Mouse (Mus musculus): Measurements from ENCODE around the gene Mea1.

Mea1 gene

DNA sequence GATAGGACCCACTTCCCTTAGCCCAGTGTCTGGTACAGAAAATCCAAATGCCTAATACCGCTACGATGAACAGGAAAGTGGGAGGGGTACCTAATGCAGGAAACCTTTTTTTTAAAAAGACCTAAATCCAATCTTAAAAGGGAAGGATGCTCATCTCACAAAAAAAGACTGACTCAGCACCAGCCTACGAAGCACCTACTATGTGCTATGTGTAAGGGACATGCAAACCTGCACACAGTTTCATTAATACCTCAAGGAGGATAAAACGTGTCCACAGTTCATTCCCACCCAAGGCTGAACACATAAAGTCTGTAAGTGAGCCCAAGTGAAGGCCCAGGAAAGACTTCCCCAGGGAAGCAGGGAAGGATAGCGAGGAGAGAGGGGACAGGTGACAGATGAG lies 23.9 kb downstream of the Mea1 start:
- in situ Hi-C loops (cut with MboI; ENCODE audit: unreplicated experiment in 2 of 2): no loop called here

DNA sequence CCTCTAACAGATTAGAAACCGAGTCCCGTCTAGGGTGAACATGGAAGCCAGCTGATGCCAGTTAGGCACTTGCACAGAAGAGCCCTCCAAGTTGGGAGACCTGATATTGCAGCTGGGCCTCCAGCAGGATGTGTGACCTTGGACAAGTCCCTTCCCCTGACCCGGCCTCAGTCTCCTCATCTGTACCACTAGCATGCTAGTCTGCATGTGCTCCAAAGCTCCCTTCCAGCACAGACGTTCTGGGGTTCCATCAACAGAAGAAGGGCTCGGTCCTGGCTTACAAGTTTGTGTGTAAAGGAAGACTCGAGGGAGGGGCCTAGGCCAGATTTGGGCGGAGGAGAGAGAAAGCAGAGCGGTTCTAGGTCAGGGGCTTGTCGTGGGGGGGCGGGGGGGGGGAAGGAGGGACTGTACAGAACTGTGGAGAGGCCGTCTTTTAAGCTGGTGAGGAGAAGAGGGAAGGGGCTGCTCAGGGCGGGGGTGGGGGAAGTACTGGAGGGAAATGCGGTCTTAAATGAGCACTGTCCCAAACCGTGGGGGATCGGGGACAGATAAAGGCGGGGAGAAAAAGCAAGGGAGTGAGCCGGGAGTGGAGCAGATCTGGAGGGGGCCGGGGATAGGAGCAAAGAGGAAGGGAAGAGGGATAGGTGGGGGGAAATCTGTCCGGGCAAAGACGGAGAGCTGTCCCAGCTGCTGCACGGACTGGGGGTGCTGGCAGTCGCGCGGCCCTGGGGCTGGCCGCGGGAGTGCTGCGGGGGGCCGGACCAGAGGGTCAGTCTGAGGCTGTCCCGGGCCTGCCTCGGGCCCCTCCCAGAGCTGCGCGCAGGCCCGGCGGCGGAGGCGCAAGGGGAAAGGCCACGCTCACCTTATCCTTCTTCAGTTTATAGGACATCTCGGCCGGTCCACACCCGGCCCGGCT lies 25.6 kb downstream of the Mea1 start:
- in situ Hi-C loops (cut with MboI; ENCODE audit: unreplicated experiment in 2 of 2): no loop called here

DNA sequence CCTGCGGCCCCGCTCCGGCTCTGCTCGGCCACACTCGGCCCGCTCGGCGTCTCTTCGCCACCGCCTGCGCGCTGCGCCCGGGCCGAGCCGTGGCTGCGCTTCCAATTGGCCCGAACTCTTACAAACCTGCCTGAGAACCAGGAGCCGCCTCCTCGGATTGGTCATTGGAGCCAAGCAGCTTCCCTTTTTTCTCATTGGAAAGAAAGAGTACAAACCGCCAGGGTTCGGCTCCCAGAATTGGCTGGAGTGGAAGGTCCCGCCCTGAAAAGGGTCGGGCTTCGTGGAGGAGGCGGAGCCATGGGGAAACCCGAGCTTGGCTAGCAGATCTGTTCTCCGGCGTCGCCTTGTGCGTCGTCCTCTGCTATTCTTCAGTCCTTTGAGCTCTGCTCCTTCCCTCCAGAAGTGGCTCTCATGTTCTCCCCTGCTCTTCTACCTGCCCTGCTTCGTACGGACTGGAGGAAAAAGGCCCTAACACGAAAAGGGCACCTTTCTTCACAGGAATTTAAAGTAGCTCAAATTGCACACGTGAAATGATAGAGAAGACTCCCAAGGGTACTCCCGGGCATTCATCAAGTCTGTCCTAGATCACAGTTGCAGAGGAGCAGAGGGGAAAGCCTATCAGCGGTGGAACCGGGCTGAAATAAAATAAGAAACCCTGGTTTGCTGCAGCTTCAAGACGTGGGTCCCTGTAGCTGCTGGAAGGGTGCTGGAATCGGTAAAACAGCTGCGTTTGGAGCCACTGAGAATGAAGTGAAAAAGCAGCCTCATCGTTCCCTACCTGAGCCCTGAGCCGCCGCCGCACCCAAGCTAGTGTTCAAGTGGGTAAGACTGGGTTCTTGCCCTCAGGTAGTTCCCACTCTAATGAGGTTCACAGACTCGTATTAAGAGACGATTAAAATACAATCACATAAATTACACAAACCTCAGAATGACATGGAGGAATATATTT lies 26.6 kb downstream of the Mea1 start, which contains the start of gene Ppp2r5d:
Ppp2r5d (minus strand) TSS at position 225 of the 949 bp plus-strand sequence.
- in situ Hi-C loops (cut with MboI; ENCODE audit: unreplicated experiment in 2 of 2): no loop called here

DNA sequence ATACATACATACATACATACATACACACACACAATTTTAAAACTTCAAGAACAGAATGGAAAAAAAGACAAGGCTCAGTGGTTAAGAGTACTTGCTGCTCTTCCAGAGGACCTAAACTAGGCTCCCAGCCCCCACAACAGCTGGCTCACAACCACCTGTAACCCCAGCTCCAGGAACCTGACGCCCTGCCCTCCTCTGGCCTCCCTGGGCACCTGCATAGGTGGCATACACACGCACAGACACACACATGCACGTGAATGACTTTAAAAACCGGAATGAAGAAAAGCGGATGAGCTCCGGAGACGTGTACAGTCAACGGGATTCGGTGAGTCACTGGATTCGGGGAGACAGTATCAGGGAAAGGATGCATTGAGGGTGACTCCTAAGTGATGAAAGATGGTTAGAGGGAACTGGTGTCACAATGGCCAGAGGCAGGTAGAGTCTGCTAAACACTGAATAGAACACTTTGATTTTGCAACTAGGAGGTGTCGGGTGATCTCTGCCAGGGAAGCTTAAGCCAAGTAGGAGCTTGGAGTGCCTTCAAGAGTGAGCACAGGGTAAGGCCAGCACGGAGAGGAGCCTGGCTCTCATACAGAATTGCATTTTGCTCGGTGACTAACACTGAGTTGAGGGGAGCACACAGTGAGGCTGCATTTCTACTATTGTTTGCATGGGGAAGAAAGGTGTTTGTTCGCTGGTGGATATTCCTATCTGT lies 27.9 kb downstream of the Mea1 start:
- in situ Hi-C loops (cut with MboI; ENCODE audit: unreplicated experiment in 2 of 2): no loop called here

DNA sequence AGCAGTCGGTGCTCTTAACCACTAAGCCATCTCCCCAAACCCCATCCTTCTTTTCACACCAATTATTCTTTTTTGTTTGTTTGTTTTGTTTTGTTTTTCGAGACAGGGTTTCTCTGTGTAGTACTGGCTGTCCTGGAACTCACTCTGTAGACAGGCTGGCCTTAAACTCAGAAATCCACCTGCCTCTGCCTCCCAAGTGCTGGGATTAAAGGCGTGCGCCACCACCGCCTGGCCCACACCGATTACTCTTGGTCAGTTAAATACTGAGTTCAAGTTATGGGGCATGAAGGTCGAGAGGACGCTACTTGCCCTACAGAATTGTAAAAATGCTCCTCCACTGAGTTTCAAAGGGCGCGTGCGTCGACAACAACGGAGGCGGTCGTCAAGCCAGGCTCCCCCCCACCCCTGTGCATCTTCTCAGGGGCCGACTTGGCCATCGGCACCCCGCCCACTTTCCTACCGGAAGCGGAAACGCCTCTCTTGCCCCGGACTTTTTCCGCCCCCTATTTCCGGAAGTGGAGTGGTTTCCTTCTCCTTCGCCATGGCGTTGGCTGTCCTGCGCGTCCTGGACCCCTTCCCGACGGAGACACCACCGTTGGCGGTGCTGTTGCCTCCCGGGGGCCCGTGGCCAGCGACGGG lies 32.5 kb downstream of the Mea1 start, which contains the start of gene Pex6:
Pex6 (plus strand) TSS at position 505 of the 639 bp plus-strand sequence.
- in situ Hi-C loops (cut with MboI; ENCODE audit: unreplicated experiment in 2 of 2): no loop called here

DNA sequence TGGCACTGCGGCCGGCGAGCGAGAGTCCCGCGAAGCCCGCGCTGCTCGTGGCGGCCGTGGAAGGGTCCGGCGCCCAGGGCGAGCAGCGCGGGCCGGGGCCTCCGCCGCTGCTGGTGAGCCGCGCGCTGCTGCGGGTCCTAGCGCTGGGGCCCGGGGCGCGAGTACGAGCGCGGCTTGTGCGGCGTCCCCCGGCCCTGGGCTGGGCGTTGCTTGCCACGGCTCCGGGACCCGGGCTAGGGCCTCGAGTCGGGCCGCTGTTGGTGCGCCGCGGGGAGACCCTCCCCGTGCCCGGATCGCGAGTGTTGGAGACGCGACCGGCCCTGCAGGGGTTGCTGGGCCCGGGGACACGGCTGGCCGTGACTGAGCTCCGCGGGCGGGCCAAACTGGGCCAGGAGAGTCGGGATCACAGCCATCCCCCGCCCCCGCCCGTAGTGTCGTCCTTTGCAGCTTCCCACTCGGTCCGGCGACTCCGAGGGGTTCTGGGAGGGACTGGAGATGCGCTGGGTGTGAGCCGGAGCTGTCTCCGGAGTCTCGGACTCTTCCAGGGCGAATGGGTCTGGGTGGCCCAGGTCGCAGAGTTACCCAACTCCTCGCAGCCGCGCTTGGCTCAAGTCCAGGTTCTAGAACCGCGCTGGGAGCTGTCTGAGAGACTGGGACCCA lies 33.1 kb downstream of the Mea1 start:
- in situ Hi-C loops (cut with MboI; ENCODE audit: unreplicated experiment in 2 of 2): no loop called here

DNA sequence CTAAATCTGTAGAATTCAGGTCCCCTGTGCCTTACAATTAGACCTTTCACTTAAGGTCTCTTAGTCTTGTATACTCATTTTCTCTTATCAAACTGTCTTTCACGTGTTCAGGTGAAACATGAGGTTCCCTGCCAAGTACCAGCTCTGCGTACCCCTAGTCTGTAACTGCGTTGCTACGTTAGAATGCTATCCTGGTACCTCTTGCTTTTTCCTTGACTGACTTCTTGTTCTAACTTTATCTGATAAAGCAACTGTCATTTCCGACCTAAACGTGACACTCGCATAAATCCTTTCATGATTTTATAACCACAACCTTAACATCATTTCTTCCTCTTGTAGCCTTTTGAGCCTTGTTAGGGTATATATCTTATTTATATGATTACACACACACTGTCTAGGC lies 33.8 kb downstream of the Mea1 start:
- in situ Hi-C loops (cut with MboI; ENCODE audit: unreplicated experiment in 2 of 2): no loop called here

DNA sequence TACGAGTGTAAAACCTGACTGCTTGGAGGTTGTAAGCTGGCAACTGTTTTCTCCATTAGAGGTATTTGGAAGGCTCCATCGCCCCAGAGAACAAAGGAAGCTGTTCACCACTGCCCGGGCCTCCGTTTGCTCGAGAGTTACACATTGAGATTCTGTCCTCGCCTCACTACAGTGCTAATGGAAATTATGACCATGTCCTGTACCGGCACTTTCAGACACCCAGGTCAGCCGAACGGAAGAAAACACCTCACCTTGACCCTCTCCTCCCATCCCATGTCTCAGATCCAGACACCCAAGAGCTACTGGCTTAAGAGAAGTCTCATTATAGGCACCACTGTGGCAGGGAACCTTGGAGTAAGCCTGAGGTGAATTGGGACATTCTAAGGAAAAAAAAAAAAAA lies 35.3 kb downstream of the Mea1 start:
- in situ Hi-C loops (cut with MboI; ENCODE audit: unreplicated experiment in 2 of 2): no loop called here

DNA sequence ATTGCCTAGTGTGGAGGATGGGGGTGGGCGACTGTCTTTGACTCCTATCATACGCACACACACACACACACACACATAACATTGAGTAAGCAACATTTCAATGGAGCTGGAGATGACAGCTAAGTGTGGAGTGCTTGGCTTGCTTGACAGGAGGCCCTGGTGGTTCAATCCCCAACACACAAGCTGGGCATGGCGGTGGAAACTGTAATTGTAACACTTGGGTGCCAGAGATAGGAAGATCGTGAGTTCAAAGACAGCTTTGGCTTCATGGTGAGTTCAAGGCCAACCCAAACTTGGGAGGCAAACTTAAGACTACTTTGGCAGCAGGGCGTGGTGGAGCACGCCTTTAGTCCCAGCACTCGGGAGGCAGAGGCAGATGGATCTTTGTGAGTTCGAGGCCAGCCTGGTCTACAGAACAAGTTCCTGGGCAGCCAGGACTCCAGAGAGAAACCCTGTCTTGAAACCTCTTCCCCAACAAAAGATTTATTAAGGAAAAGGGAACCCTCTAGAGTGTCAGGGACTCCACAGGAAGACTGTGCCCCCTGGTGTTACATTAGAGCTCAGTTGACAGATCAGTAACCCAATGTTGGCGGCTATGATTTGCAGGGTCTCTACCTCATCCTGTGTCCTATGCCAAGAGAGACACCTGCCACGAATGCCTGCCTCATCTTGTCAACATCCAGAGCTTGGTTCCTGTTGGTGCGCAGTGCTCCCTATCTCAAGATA lies 36.3 kb downstream of the Mea1 start:
- in situ Hi-C loops (cut with MboI; ENCODE audit: unreplicated experiment in 2 of 2): no loop called here

DNA sequence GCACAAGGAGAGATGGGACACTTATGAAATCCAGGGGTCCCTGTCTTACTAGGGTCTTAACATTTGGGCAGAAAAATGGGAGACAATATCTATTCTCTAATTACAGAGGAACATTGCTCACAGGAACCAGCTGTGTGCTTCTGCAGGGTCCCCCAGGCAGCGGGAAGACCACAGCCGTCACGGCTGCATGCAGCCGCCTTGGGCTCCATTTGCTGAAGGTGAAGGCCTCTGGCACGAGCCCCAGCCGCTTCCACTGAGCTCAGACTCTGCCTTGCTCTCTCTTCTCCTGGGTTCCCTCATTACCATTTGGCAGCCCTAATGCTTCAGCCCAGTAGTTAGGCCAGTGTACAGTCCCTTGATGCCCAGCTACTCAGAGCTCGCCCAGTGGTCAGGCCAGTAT lies 42.5 kb downstream of the Mea1 start:
- in situ Hi-C loops (cut with MboI; ENCODE audit: unreplicated experiment in 2 of 2): loop anchor here (5.0 kb wide), 1 partner anchor 194 kb away; no protein-coding TSS in a partner anchor

DNA sequence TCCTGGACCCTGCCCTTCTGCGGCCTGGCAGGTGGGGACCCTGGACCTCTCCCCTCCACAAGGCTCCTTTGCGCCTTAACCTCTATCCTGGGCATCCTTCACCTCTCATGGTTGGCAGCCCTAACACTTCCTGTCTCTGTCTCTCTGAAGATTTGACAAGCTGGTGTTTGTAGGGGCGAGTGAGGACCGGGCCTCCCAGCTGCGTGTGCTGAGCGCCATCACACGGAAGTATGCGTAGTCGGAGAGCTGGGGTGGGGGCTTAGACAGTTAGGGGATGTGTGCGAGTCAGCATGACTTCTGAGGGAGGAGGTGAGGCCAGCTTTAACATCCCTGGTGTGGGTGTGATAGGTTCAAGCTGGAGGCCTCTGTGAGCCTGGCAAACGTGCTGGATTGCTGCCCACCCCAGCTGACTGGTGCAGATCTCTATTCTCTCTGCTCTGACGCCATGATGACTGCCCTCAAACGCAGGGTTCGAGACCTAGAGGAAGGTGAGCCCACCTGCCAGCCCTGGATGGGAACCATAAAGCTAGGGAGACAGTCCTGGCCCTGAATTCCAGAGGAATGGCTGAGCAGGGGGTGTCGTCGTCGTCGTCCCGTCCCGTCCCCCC lies 46.0 kb downstream of the Mea1 start:
- in situ Hi-C loops (cut with MboI; ENCODE audit: unreplicated experiment in 2 of 2): loop anchor here (5.0 kb wide), 1 partner anchor 197 kb away; no protein-coding TSS in a partner anchor

DNA sequence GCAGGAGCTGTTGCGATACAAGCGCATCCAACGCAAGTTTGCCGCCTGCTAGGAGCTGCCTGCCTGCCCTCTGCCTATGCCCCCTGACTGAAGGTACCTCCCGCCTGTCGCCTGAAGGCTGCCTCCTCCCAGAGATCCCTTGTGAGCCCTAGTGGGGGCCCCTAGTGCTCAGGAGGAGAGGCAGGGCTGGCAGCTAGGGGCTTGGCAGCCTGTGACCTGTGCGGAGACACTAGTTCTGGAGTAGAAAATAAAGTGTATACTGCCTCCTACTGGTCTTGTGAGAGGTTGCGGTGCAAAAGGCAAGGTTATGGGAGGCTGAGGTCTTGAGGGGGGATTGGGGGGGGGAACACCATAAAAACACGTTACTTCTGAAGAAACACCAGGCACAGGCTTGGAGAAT lies 46.7 kb downstream of the Mea1 start:
- in situ Hi-C loops (cut with MboI; ENCODE audit: unreplicated experiment in 2 of 2): no loop called here

DNA sequence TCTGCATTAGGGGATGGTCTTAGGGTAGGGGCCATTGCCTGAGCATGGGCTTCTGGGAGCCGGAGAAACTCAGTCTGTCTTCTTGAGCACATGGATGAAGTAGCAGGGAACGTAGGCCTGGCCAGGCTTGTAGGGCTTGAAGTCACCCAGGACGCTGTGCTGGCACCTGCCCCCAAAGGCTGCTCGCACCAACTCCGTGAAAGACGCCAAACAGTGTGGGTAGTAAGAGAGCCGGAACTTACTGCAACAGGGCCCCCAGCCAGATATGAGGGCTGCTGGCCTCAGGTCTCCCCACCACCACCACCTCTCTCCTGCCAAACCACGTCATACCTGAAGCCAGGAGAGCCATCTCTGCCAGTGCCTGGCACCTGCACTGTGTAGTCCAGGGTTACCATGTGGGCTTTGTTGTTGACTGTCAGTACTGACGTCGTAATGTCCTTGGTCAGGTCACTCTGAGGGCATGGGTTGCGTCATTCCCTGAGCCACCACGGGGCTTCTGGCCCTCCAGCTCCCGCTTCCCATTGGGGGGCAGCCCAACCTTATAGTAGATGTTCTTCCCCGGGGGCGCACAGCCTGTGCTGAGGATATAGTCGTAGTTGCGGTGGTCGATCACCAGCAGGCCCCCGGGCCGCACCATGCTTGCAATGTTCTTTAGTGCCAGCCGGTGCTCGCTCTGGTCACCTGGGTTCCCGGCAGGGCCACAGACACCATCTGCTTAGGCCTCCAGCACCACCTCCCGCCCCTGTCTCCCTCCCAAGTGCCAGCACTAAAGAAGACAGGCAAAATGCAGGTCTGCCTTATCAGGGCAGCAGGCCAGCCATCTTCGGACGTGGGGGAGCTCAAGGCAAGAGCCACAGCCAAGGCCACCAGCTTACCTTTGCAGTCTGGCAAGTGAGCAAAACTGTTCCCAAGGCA lies 47.4 kb downstream of the Mea1 start:
- in situ Hi-C loops (cut with MboI; ENCODE audit: unreplicated experiment in 2 of 2): no loop called here

DNA sequence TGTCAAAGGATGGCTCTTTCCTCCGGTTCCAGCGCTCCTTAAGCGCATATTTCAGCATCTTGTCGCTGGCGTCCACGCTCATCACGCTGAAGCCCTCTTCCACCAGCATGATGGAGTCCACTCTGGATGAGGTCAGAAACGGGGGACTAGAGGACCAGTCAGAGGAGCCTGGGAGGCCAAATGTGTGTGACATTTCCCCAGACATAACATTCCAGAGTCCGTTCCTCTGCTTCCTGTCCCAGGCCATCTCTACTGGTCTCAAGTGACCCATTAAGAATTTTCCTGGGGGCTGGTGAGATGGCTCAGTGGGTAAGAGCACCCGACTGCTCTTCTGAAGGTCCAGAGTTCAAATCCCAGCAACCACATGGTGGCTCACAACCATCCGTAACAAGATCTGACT lies 48.7 kb downstream of the Mea1 start:
- in situ Hi-C loops (cut with MboI; ENCODE audit: unreplicated experiment in 2 of 2): no loop called here

DNA sequence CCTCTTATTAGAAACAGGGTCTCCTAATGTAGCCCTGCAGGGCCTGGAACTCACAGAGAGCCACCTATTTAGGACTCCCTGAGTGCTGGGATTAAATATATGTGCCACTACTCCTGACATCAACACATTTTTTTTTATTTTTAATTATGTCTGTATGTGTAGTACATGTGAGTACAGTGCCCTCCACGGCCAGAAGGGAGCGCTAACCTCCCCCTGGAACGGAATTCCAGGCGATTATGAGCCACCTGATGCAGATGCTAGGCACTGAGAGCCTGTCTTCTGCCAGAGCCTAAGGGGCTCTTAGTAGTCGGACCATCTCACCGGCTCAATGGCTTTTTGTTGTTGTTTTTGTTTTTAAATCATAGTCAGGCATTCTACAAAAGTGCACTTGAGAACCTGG lies 49.4 kb downstream of the Mea1 start:
- in situ Hi-C loops (cut with MboI; ENCODE audit: unreplicated experiment in 2 of 2): no loop called here

DNA sequence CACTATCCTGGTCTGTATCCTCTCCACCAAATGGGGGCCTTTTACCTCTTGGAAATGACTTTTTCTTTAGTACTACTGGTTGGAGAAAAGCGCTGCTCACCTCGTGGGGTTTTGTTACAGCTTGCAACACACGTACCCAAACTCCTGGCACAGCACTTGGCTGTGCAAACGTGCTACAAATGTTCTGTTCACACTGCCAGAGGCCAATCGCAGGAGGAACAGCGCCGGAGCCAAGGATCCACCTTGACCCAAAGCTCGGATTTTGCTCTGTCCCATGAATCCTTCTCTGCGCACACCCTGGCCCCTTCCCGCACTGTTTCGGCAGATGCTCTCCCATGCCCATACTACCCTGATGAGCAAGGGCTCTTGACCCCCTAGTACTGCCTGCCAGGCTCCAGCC lies 49.9 kb downstream of the Mea1 start:
- in situ Hi-C loops (cut with MboI; ENCODE audit: unreplicated experiment in 2 of 2): no loop called here

DNA sequence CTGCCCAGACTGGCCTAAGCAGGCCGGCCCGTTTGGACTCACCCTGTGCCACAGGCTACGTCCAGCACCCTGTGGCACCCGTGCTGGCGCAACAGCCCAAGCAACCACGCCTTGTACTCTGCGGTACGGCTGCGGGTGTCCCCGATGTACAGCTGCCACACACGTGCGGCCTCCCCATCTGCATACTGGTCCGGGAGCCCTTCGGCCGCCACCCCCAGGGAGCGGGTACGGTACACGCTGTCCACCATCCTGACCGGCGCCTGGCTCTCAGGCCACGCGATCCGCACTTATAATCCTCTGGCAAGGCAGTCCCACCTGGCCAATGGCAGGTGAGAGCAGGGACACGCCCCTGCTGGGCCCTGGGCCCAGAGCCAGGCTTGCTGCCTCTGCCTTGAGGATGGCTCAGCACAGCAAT lies 50.3 kb downstream of the Mea1 start, which contains the start of gene Gnmt:
Gnmt (minus strand) TSS at position 265 of the 415 bp plus-strand sequence.
- in situ Hi-C loops (cut with MboI; ENCODE audit: unreplicated experiment in 2 of 2): no loop called here
